Mouse (Mus musculus) midbrain, embryonic 11.5 days (tissue): ENCODE measurements around the gene Ccdc33. TPM values are rescaled to one million over a fixed set of nuclear protein-coding genes. Genes with fewer than 3 reads are reported as not detected.

Experiments
- ATAC-seq: fragments of 200-750 bp; cut with Nextera tagmentation; 2 replicates; pipeline ENCODE4 v1.8.0; 2017; ENCODE audit warnings: moderate TSS enrichment, moderate library complexity; ENCODE audit not compliant: low FRiP score
- DNase-seq: peaks from one replicate; pipeline ENCODE4 v3.0.0; 2015; ENCODE audit warnings: low spot score; ENCODE audit errors: missing footprints
- H3K27ac ChIP-seq: fragments of 300-500 bp; sonication (generic); 2 replicates; pipeline ENCODE4 v1.5.1; 2014; ENCODE audit warnings: low read depth, low read length
- H3K27me3 ChIP-seq: fragments of 300-500 bp; sonication (generic); 2 replicates; pipeline ENCODE4 v1.6.1; 2014; ENCODE audit warnings: mild to moderate bottlenecking, low read length, moderate library complexity, mixed read lengths; ENCODE audit not compliant: control insufficient read depth, insufficient read depth
- H3K36me3 ChIP-seq: fragments of 300-500 bp; sonication (generic); 2 replicates; pipeline ENCODE4 v1.6.1; 2014; ENCODE audit warnings: mild to moderate bottlenecking, low read length, moderate library complexity, mixed read lengths; ENCODE audit not compliant: control insufficient read depth, insufficient read depth
- H3K4me1 ChIP-seq: fragments of 300-500 bp; sonication (generic); 2 replicates; pipeline ENCODE4 v1.6.1; 2014; ENCODE audit warnings: low read length; ENCODE audit not compliant: control insufficient read depth, insufficient read depth
- H3K4me2 ChIP-seq: fragments of 300-500 bp; sonication (generic); 2 replicates; pipeline ENCODE4 v1.6.1; 2014; ENCODE audit warnings: mild to moderate bottlenecking, moderate library complexity
- H3K4me3 ChIP-seq: fragments of 300-500 bp; sonication (generic); 2 replicates; pipeline ENCODE4 v1.5.1; 2014; ENCODE audit warnings: low read depth, low read length
- H3K9ac ChIP-seq: fragments of 300-500 bp; sonication (generic); 2 replicates; pipeline ENCODE4 v1.6.1; 2014; ENCODE audit warnings: low read length
- H3K9me3 ChIP-seq: fragments of 300-500 bp; sonication (generic); 2 replicates; pipeline ENCODE4 v1.6.1; 2016; ENCODE audit warnings: low read length; ENCODE audit not compliant: control insufficient read depth
- WGBS: fragments of 180-500 bp; shearing (Covaris S2); extraction: QIAGEN DNeasy Blood & Tissue Kit; methylation state at CpG from one replicate; pipeline ENCODE4 v1.1.7; 2014; 5-methylcytosine and 5-hydroxymethylcytosine counted together
- polyA plus RNA-seq: library from polyadenylated mRNA; unstranded; fragments of >200 nt; fragmentation: Nextera tagmentation; extraction: Ambion mirVana; gene quantifications from 2 replicates; pipeline ENCODE4 v1.2.1, GENCODE M21; 2014

Ccdc33 gene
- polyA plus RNA-seq, 1 experiment from 2014 or later = 0.90 TPM

DNA sequence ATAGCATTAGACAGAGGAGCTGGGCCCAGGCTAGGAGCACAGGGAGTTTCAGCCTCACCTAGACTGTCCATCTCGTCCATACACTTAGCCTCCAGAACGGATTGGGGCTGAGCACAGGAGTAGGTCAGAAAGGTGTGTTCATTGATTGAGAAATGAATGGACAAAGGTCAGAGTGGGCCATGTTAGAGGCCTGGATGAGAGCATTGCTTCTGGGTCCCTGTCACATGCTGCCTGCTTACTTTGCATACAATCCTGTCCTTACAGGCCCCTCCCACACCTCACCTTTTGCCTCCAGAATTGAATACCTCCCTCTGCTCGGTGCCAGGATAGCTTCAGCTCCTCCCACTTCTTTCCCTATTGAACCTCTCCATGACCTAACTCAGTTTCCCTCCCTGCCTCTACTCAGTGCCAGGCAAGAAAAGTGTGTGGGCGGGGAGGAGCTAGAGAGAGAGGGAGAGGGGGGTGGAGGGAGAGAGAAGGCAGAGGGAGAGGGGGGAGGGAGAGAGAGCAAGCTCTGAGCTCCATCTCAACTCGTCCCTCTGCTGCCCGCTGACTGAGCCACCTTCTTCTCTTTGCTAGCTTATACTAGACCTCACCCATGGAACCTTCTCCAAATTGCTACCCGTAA lies 2.5 kb downstream of the Ccdc33 start:
- no peak overlapping the region for H3K9ac ChIP-seq
- no peak overlapping the region for H3K4me2 ChIP-seq
- 28% methylated on average over 7 of the region's 7 CpGs for WGBS
- no peak overlapping the region for H3K27ac ChIP-seq
- H3K36me3 ChIP-seq = no peaks in the 10 kb centered on the region
- DNase-seq (no peak), ATAC-seq (no peak)
- no peaks in the 10 kb centered on the region for H3K9me3 ChIP-seq
- H3K4me3 ChIP-seq = no peak overlapping the region
- H3K27me3 ChIP-seq = peaks cover 20% of the 10 kb centered on the region
- H3K4me1 ChIP-seq = peaks cover 37% of the 10 kb centered on the region

DNA sequence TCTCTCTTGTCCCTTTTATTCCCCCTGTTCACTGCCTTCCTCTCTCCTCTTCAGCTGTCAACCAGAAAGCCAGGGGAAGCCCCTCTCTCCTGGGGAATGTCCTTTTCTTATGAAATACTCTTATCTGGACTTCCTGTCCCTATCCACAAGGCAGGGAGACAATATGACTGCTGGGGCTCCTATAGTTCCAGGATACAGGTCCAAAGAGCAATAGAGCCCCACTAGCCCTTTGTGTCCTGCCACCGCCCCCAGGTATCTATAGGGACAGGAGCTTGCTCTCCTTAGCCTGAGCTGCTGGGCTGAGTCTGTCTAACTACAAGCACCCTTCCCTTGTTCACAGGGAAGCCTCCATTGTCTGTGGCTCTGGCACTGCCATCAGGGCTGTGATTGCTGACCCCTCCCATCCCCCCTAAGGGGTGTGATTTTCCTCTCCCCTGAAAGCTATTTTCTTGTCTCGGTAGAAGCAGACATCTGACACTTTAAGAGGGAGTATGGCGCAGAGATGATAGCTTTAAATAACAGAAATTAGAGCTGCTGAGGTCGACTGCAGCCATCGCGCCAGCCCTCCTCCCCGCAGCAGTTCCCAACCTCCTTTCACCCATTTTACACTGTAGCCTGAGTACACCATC lies 3.2 kb downstream of the Ccdc33 start:
- Histone ChIP-seq H3K9me3 (no peaks in the 10 kb centered on the region), H3K4me1 (peaks cover 42% of the 10 kb centered on the region), H3K4me2 (no peak overlapping the region), H3K9ac (peak overlapping the region; percentile 25; the same call in 1 of the 2 replicates), H3K27ac (peak overlapping the region; percentile 35; the same call in 1 of the 2 replicates), H3K27me3 (peaks cover 20% of the 10 kb centered on the region), H3K4me3 (no peak overlapping the region), H3K36me3 (no peaks in the 10 kb centered on the region)
- DNase-seq (peak; percentile 90), ATAC-seq (no peak)
- WGBS = 22% methylated on average over 7 of the region's 7 CpGs

DNA sequence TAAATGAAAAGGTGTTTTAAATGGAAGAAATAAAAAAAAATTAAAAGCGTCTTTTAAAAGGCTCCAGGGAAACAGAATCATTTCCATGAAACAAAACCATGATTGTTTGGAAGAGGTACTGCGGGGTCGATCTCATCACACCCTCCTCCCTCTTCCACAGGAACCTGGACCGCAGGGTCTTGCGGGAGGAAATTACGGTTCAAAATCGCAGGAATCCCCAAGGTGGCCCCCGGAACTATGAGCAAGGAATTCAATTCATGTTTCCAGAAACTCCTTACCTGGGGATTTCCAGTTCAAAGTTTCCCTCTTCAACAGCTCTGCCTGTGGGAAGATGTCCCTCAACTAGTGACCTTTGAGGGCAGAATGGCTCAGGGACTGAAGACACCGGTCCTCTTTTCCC lies 4.6 kb downstream of the Ccdc33 start:
- Histone ChIP-seq H3K27me3 (peaks cover 23% of the 10 kb centered on the region), H3K4me2 (peak overlapping the region; percentile 48), H3K9me3 (no peaks in the 10 kb centered on the region), H3K4me1 (peaks cover 42% of the 10 kb centered on the region), H3K27ac (peak overlapping the region; percentile 93), H3K36me3 (no peaks in the 10 kb centered on the region), H3K4me3 (peak overlapping the region; percentile 16; the same call in 1 of the 2 replicates), H3K9ac (peak overlapping the region; percentile 65; the same call in 1 of the 2 replicates)
- no peak for ATAC-seq
- DNase-seq = no peak
- 1% methylated on average over 9 of the region's 9 CpGs for WGBS

- ATAC-seq = peak; percentile 71
- peak overlapping the region; percentile 93 for H3K27ac ChIP-seq
- no peaks in the 10 kb centered on the region for H3K36me3 ChIP-seq
- 2% methylated on average over 22 of the region's 22 CpGs for WGBS
- H3K4me1 ChIP-seq = peaks cover 42% of the 10 kb centered on the region
- H3K9me3 ChIP-seq = no peaks in the 10 kb centered on the region
- H3K27me3 ChIP-seq = peaks cover 23% of the 10 kb centered on the region
- DNase-seq = peak; percentile 96
- peak overlapping the region; percentile 65 for H3K9ac ChIP-seq
- peak overlapping the region; percentile 16 for H3K4me3 ChIP-seq
- peak overlapping the region; percentile 48 for H3K4me2 ChIP-seq
Measured at GRCm38 (mm10) chr9:58113279-58113884, 5.2 kb downstream of the Ccdc33 start.

- no peak for DNase-seq
- H3K27me3 ChIP-seq = peaks cover 23% of the 10 kb centered on the region
- H3K9me3 ChIP-seq = no peaks in the 10 kb centered on the region
- peaks cover 46% of the 10 kb centered on the region for H3K4me1 ChIP-seq
- peak overlapping the region; percentile 93 for H3K27ac ChIP-seq
- H3K4me3 ChIP-seq = peak overlapping the region; percentile 16
- ATAC-seq = peak; percentile 80
- 0% methylated on average over 6 of the region's 6 CpGs for WGBS
- H3K4me2 ChIP-seq = peak overlapping the region; percentile 48
- no peaks in the 10 kb centered on the region for H3K36me3 ChIP-seq
- H3K9ac ChIP-seq = peak overlapping the region; percentile 65; the same call in 1 of the 2 replicates
Measured at GRCm38 (mm10) chr9:58112866-58113278, 5.8 kb downstream of the Ccdc33 start.

DNA sequence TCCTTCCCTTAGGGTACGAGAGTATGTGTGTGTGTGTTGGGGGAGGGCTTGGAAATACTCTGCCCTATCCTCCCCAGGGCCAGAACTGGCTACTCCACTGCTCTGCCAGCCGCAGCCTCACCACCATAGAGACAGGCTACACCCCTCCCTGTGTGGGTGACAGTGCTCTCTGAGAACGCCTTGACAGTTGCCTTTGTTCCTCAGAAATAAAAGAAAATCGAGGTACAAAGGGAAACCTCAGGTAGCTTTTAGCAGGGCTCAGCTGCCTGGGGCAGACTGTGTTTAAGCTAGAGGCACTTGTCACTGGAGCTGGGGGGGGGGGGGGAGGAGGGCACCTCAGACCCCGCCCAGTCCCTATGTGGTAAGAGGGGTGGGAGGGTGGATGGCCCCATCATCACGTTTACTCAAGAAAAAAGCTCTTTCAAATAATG lies 6.3 kb downstream of the Ccdc33 start:
- H3K27ac ChIP-seq = peak overlapping the region; percentile 85
- peaks cover 51% of the 10 kb centered on the region for H3K4me1 ChIP-seq
- DNase-seq (peak; percentile 94), ATAC-seq (peak; percentile 77)
- H3K4me3 ChIP-seq = no peak overlapping the region; the same call in 1 of the 2 replicates
- peaks cover 23% of the 10 kb centered on the region for H3K27me3 ChIP-seq
- H3K9me3 ChIP-seq = no peaks in the 10 kb centered on the region
- no peaks in the 10 kb centered on the region for H3K36me3 ChIP-seq
- peak overlapping the region; percentile 40 for H3K9ac ChIP-seq
- H3K4me2 ChIP-seq = peak overlapping the region; percentile 48
- under 1% methylated on average over 6 of the region's 6 CpGs for WGBS

DNA sequence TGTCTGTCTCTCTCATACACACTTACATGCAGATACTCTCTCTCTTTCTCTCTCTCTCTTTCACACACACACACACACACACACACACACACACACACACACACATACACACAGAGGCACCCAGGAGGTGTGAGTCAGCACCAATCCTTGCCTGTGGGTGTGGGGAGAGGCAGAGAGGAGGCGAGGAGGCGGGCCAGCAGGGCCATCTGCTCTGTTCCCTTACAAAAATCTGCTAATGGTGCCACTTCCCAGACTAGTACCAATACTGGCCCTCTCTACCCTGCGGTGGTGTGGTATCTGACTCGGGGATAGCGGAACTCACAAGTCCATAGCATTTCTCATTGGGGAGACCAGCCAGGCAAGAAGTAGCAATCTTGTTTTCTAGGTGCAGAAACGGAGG lies 7.2 kb downstream of the Ccdc33 start:
- DNase-seq (no peak), ATAC-seq (no peak)
- H3K9me3 ChIP-seq = no peaks in the 10 kb centered on the region
- H3K4me3 ChIP-seq = no peak overlapping the region
- no peaks in the 10 kb centered on the region for H3K36me3 ChIP-seq
- H3K4me1 ChIP-seq = peaks cover 53% of the 10 kb centered on the region
- no peak overlapping the region; the same call in 1 of the 2 replicates for H3K9ac ChIP-seq
- H3K27me3 ChIP-seq = peaks cover 20% of the 10 kb centered on the region
- WGBS = 49% methylated on average over 6 of the region's 6 CpGs
- H3K4me2 ChIP-seq = no peak overlapping the region
- H3K27ac ChIP-seq = peak overlapping the region; percentile 85

DNA sequence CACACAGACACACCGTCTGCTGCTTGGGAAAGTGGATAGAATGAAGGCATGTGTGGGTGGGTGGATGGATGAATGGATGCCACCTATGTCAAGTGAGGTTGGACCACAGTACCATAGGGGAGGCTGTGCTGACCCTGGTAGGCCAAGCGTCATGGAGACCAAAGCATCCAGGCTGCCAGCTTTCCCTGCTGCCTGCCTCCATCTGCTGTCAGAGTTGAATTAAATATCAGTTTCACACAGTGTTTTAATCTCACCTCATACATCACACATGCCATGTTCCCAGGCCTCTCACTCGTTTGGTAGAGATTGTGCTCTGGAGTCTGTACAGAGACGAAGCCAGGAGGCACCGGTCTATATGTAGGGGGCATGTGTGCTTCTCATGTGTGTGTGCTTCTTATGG lies 7.8 kb downstream of the Ccdc33 start:
- no peaks in the 10 kb centered on the region for H3K9me3 ChIP-seq
- peaks cover 51% of the 10 kb centered on the region for H3K4me1 ChIP-seq
- H3K27ac ChIP-seq = peak overlapping the region; percentile 20; the same call in 1 of the 2 replicates
- H3K4me3 ChIP-seq = no peak overlapping the region
- peaks cover 20% of the 10 kb centered on the region for H3K27me3 ChIP-seq
- no peaks in the 10 kb centered on the region for H3K36me3 ChIP-seq
- no peak overlapping the region for H3K4me2 ChIP-seq
- DNase-seq (no peak), ATAC-seq (no peak)
- whole genome bisulfite sequencing = 82% methylated on average over 5 of the region's 5 CpGs
- no peak overlapping the region for H3K9ac ChIP-seq

DNA sequence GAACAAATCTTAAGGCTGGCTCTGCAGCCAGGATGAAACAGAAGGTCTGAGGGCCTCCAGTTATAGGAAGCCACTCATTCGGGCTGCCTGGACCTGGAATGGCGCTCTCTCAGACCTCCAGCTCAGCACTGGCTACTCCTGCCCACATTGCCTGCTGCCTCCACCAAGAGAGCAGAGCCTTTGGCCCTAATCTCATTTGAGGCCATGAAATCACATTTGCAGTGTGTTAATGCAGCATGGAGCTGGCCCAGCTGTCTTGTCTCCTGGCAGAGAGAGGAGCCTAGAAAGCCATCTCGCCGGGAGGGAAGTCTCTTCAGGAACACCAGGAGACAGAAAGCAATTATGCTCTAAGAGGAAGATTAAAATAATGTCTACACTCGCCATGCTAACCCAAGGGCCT lies 11.1 kb downstream of the Ccdc33 start:
- H3K9ac ChIP-seq = no peak overlapping the region
- no peak overlapping the region for H3K4me2 ChIP-seq
- H3K27me3 ChIP-seq = peaks cover 3% of the 10 kb centered on the region; the same call in 1 of the 2 replicates
- H3K4me1 ChIP-seq = peaks cover 26% of the 10 kb centered on the region
- no peak for DNase-seq
- WGBS = 41% methylated on average over 5 of the region's 5 CpGs
- no peaks in the 10 kb centered on the region for H3K9me3 ChIP-seq
- no peaks in the 10 kb centered on the region for H3K36me3 ChIP-seq
- H3K4me3 ChIP-seq = no peak overlapping the region
- ATAC-seq = no peak
- H3K27ac ChIP-seq = peak overlapping the region; percentile 44; the same call in 1 of the 2 replicates
